Mouse (Mus musculus): ENCODE results near the gene Spocd1. TPM values are rescaled to one million over a fixed set of nuclear protein-coding genes. Genes with fewer than 3 reads are reported as not detected.

Spocd1 gene
- total and polyA plus RNA-seq, 3 experiments: 0.04 to 0.07 TPM; not detected in 1

- Histone ChIP-seq H3K36me3 (replicated peaks in 1 of 2; ENCODE audit: control insufficient read depth in 1 of 2, insufficient read depth in 1 of 2, low read length in 1 of 2) (no peaks in the 10 kb centered on the region), H3K79me2 (replicated peaks; ENCODE audit: control insufficient read depth, extremely low read depth, insufficient read depth, poor library complexity, severe bottlenecking) (no peaks in the 10 kb centered on the region), H3K9me3 (replicated peaks; ENCODE audit: low read length) (no peaks in the 10 kb centered on the region), H3K4me1 (ENCODE audit: control insufficient read depth in 1 of 2, insufficient read depth in 2 of 2) (peaks cover 28 to 44% of the 10 kb centered on the region in 2 experiments), H3K27ac (ENCODE audit: insufficient read depth, low read depth) (no peak overlapping the region), H3K9ac (ENCODE audit: insufficient read depth, low read depth) (no peak overlapping the region), H3K4me2 (ENCODE audit: insufficient read depth, low read depth, poor library complexity, severe bottlenecking) (no peak overlapping the region), H3K27me3 (replicated peaks) (peaks cover 50% of the 10 kb centered on the region), H3K4me3 (replicated peaks in 1 of 3; ENCODE audit: low read depth in 2 of 3, low read length in 2 of 3, poor library complexity in 1 of 3) (no peak overlapping the region)
- dilution Hi-C loops (cut with MboI; ENCODE audit: extremely low pct_ligation_motif_present, extremely low pct_unique_long_range_greater_than_20kb, low sequenced_read_pairs): no loop called here
- TF ChIP-seq GABPA (IDR thresholded peaks at IDR 0.05; ENCODE audit: insufficient replicate concordance, low read depth, low read length) (no peak), TCF12 (IDR thresholded peaks at IDR 0.05; ENCODE audit: low read depth, low read length) (no peak), RCOR1 (conservative IDR thresholded peaks at IDR 0.05; ENCODE audit: low read depth, low read length) (no peak), SIN3A (IDR thresholded peaks at IDR 0.05; ENCODE audit: low read length) (no peak), USF2 (conservative IDR thresholded peaks at IDR 0.05; ENCODE audit: low read depth, low read length) (no peak), TBP (conservative IDR thresholded peaks at IDR 0.05; ENCODE audit: low read depth, low read length) (no peak)
- in situ Hi-C loops (cut with MboI; ENCODE audit: low pct_ligation_motif_present, low pct_unique_long_range_greater_than_20kb, low sequenced_read_pairs): no loop called here
- no peak for DNase-seq (ENCODE audit: extremely low read depth)
Observed at GRCm38 (mm10) chr4:129965294-129965693, 36.2 kb downstream of the Spocd1 start.

- peak; percentile 63 for DNase-seq (ENCODE audit: extremely low read depth)
- no peak overlapping the region for H3K27ac ChIP-seq (ENCODE audit: insufficient read depth, low read depth)
- in situ Hi-C loops (cut with MboI; ENCODE audit: low pct_ligation_motif_present, low pct_unique_long_range_greater_than_20kb, low sequenced_read_pairs) (no loop called here), dilution Hi-C loops (cut with MboI; ENCODE audit: extremely low pct_ligation_motif_present, extremely low pct_unique_long_range_greater_than_20kb, low sequenced_read_pairs) (no loop called here)
- H3K4me2 ChIP-seq (ENCODE audit: insufficient read depth, low read depth, poor library complexity, severe bottlenecking): peak overlapping the region; percentile 31
- H3K27me3 ChIP-seq (replicated peaks): peaks cover 49% of the 10 kb centered on the region
- peaks cover 21 to 36% of the 10 kb centered on the region in 2 experiments for H3K4me1 ChIP-seq (ENCODE audit: control insufficient read depth in 1 of 2, insufficient read depth in 2 of 2)
- no peaks in the 10 kb centered on the region for H3K9me3 ChIP-seq (replicated peaks; ENCODE audit: low read length)
- H3K36me3 ChIP-seq (replicated peaks in 1 of 2; ENCODE audit: control insufficient read depth in 1 of 2, insufficient read depth in 1 of 2, low read length in 1 of 2): no peaks in the 10 kb centered on the region
- no peak overlapping the region for H3K9ac ChIP-seq (ENCODE audit: insufficient read depth, low read depth)
- no peak overlapping the region for H3K4me3 ChIP-seq (replicated peaks in 1 of 3; ENCODE audit: low read depth in 2 of 3, low read length in 2 of 3, poor library complexity in 1 of 3)
- no peaks in the 10 kb centered on the region for H3K79me2 ChIP-seq (replicated peaks; ENCODE audit: control insufficient read depth, extremely low read depth, insufficient read depth, poor library complexity, severe bottlenecking)
- TF ChIP-seq HCFC1 (IDR thresholded peaks at IDR 0.05; ENCODE audit: low read depth, low read length) (no peak), ZKSCAN1 (IDR thresholded peaks at IDR 0.05; ENCODE audit: borderline replicate concordance, low read depth, low read length) (no peak), MYC (IDR thresholded peaks at IDR 0.05; ENCODE audit: low read depth, low read length) (0 out of 2 replicates have a peak, but pooled peaks have one; percentile 38), TBP (conservative IDR thresholded peaks at IDR 0.05; ENCODE audit: low read depth, low read length) (no peak), NRF1 (IDR thresholded peaks at IDR 0.05; ENCODE audit: low read depth, low read length) (no peak), PAX5 (IDR thresholded peaks at IDR 0.05; ENCODE audit: low read length) (no peak), ELF1 (IDR thresholded peaks at IDR 0.05; ENCODE audit: low read depth, low read length) (no peak; the same call in 1 of the 2 replicates), UBTF (IDR thresholded peaks at IDR 0.05; ENCODE audit: low read depth, low read length) (no peak), E2F4 (IDR thresholded peaks at IDR 0.05; ENCODE audit: insufficient replicate concordance, low read depth, low read length) (no peak), JUN (IDR thresholded peaks at IDR 0.05; ENCODE audit: insufficient read depth, low read depth, low read length) (peak; percentile 39; the same call in 1 of the 2 replicates), EP300 (IDR thresholded peaks at IDR 0.05; ENCODE audit: low read length) (peak; percentile 53; the same call in 1 of the 2 replicates), ZMIZ1 (IDR thresholded peaks at IDR 0.05; ENCODE audit: low read depth, low read length) (no peak), MAFK (IDR thresholded peaks at IDR 0.05; ENCODE audit: insufficient replicate concordance, low read length) (no peak), ZNF384 (IDR thresholded peaks at IDR 0.05; ENCODE audit: low read depth, low read length) (no peak), RCOR1 (conservative IDR thresholded peaks at IDR 0.05; ENCODE audit: low read depth, low read length) (0 out of 2 replicates have a peak, but pooled peaks have one; percentile 34), ETS1 (conservative IDR thresholded peaks at IDR 0.05; ENCODE audit: low read depth, low read length) (peak; percentile 47), JUND (conservative IDR thresholded peaks at IDR 0.05; ENCODE audit: low read depth, low read length) (no peak), POLR2AphosphoS2 (IDR thresholded peaks at IDR 0.05; ENCODE audit: low read depth, low read length) (no peak), MXI1 (IDR thresholded peaks at IDR 0.05; ENCODE audit: low read depth, low read length) (no peak), GABPA (IDR thresholded peaks at IDR 0.05; ENCODE audit: insufficient replicate concordance, low read depth, low read length) (no peak), MAX (IDR thresholded peaks at IDR 0.05; ENCODE audit: low read length) (0 out of 2 replicates have a peak, but pooled peaks have one; percentile 38), NELFE (IDR thresholded peaks at IDR 0.05; ENCODE audit: low read depth, low read length) (no peak), IRF4 (IDR thresholded peaks at IDR 0.05; ENCODE audit: low read depth, low read length) (peak; percentile 65), RAD21 (IDR thresholded peaks at IDR 0.05; ENCODE audit: low read depth, low read length) (no peak), CTCF (conservative IDR thresholded peaks at IDR 0.05 in 1 of 2, IDR thresholded peaks at IDR 0.05 in 1 of 2; ENCODE audit: low read depth in 2 of 2, low read length in 2 of 2) (no peak), SIN3A (IDR thresholded peaks at IDR 0.05; ENCODE audit: low read length) (no peak; the same call in 1 of the 2 replicates), USF1 (IDR thresholded peaks at IDR 0.05; ENCODE audit: low read depth, low read length) (no peak), KAT2A (IDR thresholded peaks at IDR 0.05; ENCODE audit: insufficient replicate concordance, low read length) (no peak), SMC3 (IDR thresholded peaks at IDR 0.05; ENCODE audit: low read depth, low read length) (no peak), BHLHE40 (IDR thresholded peaks at IDR 0.05; ENCODE audit: low read depth, low read length) (no peak; the same call in 1 of the 2 replicates)
Observed at GRCm38 (mm10) chr4:129966201-129966600, 37.2 kb downstream of the Spocd1 start.

All from CH12.LX (cell line).